Mouse (Mus musculus): ENCODE results near the gene Rbm4b.

- no peak for TF ChIP-seq POLR2A (IDR thresholded peaks at IDR 0.05; ENCODE audit: insufficient read length, low read depth)
- TF ChIP-seq MAX (IDR thresholded peaks at IDR 0.05; ENCODE audit: low read depth): no peak
- no peak for TF ChIP-seq TCF3 (IDR thresholded peaks at IDR 0.05; ENCODE audit: insufficient read length, low read depth)
- no peak for TF ChIP-seq MYOD1 (IDR thresholded peaks at IDR 0.05; ENCODE audit: control insufficient read depth in 1 of 3, insufficient read length in 2 of 3, low read depth in 2 of 3)
- TF ChIP-seq CEBPB (IDR thresholded peaks at IDR 0.05; ENCODE audit: insufficient read depth, poor library complexity, severe bottlenecking): no peak
- no peak for TF ChIP-seq POLR2AphosphoS2 (IDR thresholded peaks at IDR 0.05; ENCODE audit: insufficient read length, low read depth)
- TF ChIP-seq REST (IDR thresholded peaks at IDR 0.05; ENCODE audit: insufficient read depth, insufficient read length): no peak
- TF ChIP-seq SRF (IDR thresholded peaks at IDR 0.05; ENCODE audit: control insufficient read depth, insufficient read length, low read depth): no peak
These were observed 37.1 kb downstream of the Rbm4b start for GRCm38 (mm10) chr19:4793281-4793830.

Measured in myocyte (in vitro differentiated cells).